Mouse (Mus musculus) T-helper 1 cell (primary cell): Measurements from ENCODE around the gene Fam178b.

Experiments
- in situ Hi-C: fragments of 300-600 bp; cut with MboI, MseI; formaldehyde crosslinking; loops from one replicate; pipeline ENCODE4 v1.15.1; 2025; ENCODE audit warnings: high pct_unique_total_duplicates

Fam178b gene

GRCm38 (mm10) chr1:36524058-36524457 is 158.9 kb downstream of the Fam178b start:
- in situ Hi-C loops = no loop called here

DNA sequence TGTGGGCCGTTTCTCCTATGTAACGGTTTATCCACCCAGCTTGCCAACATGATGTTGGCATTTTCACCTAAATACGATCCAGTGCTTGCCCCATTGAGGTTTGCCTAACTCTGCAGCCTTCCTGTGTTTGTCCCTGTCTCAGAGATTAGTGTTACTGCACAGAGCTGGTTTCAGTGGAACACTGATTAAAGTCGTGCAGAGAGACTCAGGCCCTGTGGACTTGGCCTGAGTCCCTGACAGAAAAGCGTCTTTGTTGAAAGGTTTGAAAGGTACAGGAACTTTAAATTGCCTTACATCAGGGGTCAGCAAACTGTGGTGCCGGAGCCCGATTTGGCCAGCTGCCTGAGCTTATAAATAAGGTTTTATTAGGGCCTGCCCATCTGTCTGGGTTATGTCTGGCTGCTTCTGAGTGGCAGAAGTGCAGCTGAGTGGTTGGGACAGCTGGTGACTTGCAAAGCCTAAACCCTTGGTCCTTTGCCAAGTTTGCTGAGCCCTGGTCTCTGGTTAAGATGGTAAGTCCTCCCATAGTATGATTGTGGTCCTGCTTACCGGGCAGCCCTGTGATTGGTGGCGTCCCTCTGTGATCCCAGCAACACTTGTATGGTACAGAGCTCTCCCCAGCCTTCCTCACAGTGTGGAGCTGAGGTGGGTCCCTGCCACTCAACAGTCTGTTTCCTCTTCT is 159.5 kb downstream of the Fam178b start:
- in situ Hi-C loops = no loop called here

DNA sequence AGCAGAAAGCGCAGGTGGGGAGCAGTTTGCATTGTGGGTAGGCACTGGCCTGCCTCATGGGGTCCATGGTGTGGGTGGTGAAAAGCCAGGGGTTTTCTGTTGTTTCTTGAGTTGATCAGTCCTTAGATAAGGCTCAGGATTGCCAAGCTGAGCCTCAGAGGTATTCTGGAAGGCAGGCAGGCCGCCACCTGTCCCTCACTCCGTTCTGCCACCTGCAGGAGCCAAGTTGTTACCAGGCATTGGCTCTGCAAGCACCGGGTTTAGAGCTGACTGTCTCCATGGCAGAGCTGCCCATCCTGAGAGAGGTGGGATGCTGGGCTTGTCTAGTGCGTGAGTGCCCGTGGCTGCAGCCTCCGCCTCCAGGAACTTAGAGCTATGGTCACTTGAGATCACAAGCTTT is 160.8 kb downstream of the Fam178b start:
- in situ Hi-C loops = no loop called here

GRCm38 (mm10) chr1:36519626-36520025 is 163.4 kb downstream of the Fam178b start:
- in situ Hi-C loops = no loop called here

GRCm38 (mm10) chr1:36518259-36518658 is 164.7 kb downstream of the Fam178b start:
- in situ Hi-C loops = no loop called here

DNA sequence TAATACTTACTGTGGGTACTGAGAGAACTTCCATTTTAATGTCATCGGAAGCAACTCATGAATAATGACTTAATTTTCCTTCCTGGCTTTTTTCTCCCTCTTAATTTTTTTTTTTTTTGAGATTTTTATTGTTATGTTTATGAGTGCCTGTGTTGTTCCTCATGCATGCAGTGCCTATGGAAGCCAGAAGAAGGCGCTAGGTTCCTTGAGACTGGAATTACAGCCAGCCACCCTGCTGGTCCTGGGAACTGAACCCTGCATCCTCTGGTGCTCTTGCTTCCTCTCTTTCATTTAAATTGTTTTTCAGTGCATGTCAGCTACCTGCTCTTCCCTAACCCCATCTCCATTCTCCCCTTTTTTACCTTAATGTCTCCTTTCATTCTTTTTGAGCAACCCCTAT is 169.3 kb downstream of the Fam178b start:
- in situ Hi-C loops = no loop called here

GRCm38 (mm10) chr1:36513310-36513709 is 169.7 kb downstream of the Fam178b start:
- in situ Hi-C loops = no loop called here

DNA sequence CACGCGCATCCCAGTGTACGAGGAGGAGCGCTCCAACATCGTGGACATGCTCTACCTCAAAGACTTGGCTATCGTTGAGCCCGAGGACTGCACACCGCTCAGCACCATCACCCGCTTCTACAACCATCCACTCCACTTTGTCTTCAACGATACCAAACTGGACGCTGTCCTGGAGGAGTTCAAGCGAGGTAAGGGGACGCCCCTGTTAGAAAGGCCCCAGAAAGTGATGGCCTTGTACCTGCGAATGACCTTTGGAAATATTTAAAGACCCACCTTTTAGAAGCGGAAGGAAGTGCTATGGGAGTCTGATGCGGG is 170.1 kb downstream of the Fam178b start:
- in situ Hi-C loops = no loop called here
